Mouse (Mus musculus): ENCODE data around the gene Gpm6b. TPM values are rescaled to one million over a fixed set of nuclear protein-coding genes. Genes with fewer than 3 reads are reported as not detected.

The Gpm6b gene
- polyA plus RNA-seq, 1 experiment from 2014 or later = 24.8 TPM

DNA sequence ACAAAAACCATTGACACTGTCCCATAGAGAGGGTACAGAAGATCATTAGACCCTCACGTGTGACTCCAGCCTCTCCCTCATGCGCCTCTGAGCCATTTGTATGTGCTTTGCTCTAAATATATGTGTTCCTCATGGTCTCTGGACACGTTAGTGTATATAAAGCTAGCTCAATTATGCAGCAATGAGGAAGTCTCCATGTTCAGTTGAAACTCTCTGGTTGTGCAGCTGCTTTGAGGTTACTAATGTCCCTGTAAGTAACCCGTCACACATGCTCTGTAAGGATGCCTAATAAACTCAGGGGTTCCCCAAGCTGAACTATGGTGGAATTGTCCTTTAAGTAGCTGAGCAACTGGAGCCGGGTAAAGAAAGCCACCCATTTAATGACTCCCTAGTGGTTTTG, 88.9 kb downstream of the Gpm6b start:
- Histone ChIP-seq H3K27ac (ENCODE audit: low read length) (no peak overlapping the region), H3K4me2 (replicated peaks; ENCODE audit: low read depth, low read length) (no peak overlapping the region), H3K9ac (replicated peaks; ENCODE audit: low read length) (no peak overlapping the region), H3K4me3 (ENCODE audit: low read length) (no peak overlapping the region), H3K36me3 (ENCODE audit: insufficient read depth, low read length) (no peaks in the 10 kb centered on the region), H3K4me1 (ENCODE audit: insufficient read depth, low read length) (peaks cover 8% of the 10 kb centered on the region), H3K27me3 (ENCODE audit: insufficient read depth, low read length) (peaks cover 9% of the 10 kb centered on the region), H3K9me3 (ENCODE audit: low read length) (no peaks in the 10 kb centered on the region)
- no peak for ATAC-seq (ENCODE audit: low FRiP score, low TSS enrichment)
- WGBS = 68% methylated on average over 5 of the region's 5 CpGs

DNA sequence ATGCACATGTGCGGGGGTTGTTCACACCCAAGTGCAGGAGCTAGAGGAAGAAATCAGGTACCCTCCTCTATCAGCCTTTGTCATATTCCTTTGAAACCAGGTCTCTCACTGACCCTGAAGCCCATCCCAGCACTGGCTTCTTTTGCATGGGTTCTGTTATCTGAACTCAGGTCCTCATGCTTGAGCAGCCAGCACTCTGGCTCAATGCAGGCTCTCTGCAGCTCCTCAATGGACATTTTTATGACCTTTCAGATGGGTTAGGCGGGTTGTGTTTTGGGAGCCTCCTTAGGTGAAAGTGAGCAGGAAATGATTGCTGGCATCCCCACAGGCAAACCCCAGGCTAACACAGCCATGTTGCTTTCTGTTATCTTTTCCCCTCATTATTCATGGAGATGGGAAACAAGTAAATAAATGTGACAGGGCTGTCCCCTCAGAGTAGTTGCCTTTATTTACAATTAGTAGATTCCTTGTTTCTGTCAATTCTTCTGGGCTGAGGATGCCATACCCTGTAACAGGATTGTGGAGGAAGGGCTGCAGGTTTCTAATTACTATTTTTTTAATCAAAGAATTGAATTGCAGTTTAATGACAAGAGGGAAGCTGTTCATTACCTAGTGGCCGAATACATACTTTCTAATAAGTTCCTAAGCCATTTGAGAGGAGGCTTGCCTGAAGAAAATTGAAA, 89.6 kb downstream of the Gpm6b start:
- H3K4me1 ChIP-seq (ENCODE audit: insufficient read depth, low read length) = peaks cover 8% of the 10 kb centered on the region
- 41% methylated on average over 3 of the region's 3 CpGs for WGBS
- H3K4me3 ChIP-seq (ENCODE audit: low read length) = no peak overlapping the region
- H3K27me3 ChIP-seq (ENCODE audit: insufficient read depth, low read length) = peaks cover 10% of the 10 kb centered on the region; the same call in 1 of the 2 replicates
- H3K9me3 ChIP-seq (ENCODE audit: low read length) = no peaks in the 10 kb centered on the region
- H3K36me3 ChIP-seq (ENCODE audit: insufficient read depth, low read length) = no peaks in the 10 kb centered on the region
- no peak overlapping the region for H3K4me2 ChIP-seq (replicated peaks; ENCODE audit: low read depth, low read length)
- no peak overlapping the region for H3K9ac ChIP-seq (replicated peaks; ENCODE audit: low read length)
- ATAC-seq (ENCODE audit: low FRiP score, low TSS enrichment) = peak; percentile 82; the same call in 1 of the 2 replicates
- H3K27ac ChIP-seq (ENCODE audit: low read length) = no peak overlapping the region

DNA sequence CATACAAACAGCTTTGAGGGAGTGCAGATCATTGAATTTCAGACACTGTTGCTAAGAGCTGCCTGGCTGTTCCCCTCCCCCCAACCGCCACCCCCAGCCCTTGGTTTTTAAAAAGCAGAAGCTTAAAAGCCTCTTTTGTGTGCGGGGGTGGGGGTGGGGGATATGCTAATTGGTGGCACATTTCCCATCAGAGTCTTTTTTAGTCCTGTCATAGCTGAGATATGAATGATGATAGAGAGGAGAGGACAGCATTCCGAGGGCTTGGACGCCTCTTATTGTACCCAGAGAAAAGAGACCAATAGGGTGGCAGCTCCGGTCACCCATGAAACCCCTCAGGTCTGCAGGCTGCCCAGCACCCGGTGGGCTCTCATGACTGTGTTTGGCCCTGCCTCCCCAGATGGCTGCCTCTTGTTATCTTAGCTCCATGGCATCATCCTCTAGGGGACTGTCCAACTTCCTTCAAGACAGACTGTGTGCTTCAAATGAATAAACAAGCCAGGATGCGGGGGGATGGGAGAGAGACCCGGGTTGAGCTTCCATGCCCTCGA, 90.3 kb downstream of the Gpm6b start:
- Histone ChIP-seq H3K9ac (replicated peaks; ENCODE audit: low read length) (no peak overlapping the region), H3K27me3 (ENCODE audit: insufficient read depth, low read length) (peaks cover 10% of the 10 kb centered on the region; the same call in 1 of the 2 replicates), H3K27ac (ENCODE audit: low read length) (no peak overlapping the region), H3K9me3 (ENCODE audit: low read length) (no peaks in the 10 kb centered on the region), H3K36me3 (ENCODE audit: insufficient read depth, low read length) (no peaks in the 10 kb centered on the region), H3K4me2 (replicated peaks; ENCODE audit: low read depth, low read length) (no peak overlapping the region), H3K4me3 (ENCODE audit: low read length) (no peak overlapping the region), H3K4me1 (ENCODE audit: insufficient read depth, low read length) (peaks cover 8% of the 10 kb centered on the region)
- ATAC-seq (ENCODE audit: low FRiP score, low TSS enrichment) = peak; percentile 69; the same call in 1 of the 2 replicates
- 27% methylated on average over 9 of the region's 9 CpGs for WGBS

DNA sequence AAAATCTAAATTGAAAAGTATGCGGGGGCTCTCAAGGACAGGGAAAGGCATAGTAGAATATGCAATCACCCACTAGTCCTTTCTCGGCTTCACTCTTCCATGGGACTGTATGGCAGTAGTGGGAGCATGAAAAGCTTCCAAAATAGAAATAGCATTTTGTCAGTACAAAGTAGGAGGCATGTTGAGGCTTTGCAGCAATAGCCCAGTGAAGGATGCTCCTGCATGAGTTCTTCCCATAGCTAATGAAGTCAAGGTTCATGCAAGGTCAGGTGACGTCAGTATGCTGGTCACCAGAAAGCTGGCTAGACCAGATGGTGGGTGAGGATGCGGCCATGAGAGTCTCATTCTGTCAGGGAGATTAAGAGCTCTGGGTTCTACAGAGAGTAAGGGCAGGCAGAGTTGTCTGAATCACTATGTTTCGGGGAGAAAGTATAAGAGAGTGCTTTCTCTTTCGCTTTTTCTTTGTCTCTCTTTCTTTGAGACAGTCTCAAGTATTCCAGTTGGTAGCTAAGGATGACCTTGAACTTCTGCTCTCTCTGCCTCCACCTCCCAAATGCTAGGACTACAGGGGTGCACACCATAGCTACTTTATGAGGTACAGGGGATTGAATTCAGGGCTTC, 95.9 kb downstream of the Gpm6b start:
- ATAC-seq (ENCODE audit: low FRiP score, low TSS enrichment) = no peak
- Histone ChIP-seq H3K4me3 (ENCODE audit: low read length) (no peak overlapping the region), H3K4me2 (replicated peaks; ENCODE audit: low read depth, low read length) (no peak overlapping the region), H3K9ac (replicated peaks; ENCODE audit: low read length) (no peak overlapping the region), H3K36me3 (ENCODE audit: insufficient read depth, low read length) (no peaks in the 10 kb centered on the region), H3K4me1 (ENCODE audit: insufficient read depth, low read length) (no peaks in the 10 kb centered on the region), H3K27ac (ENCODE audit: low read length) (no peak overlapping the region), H3K9me3 (ENCODE audit: low read length) (no peaks in the 10 kb centered on the region), H3K27me3 (ENCODE audit: insufficient read depth, low read length) (peaks cover 18% of the 10 kb centered on the region; the same call in 1 of the 2 replicates)
- 90% methylated on average over 6 of the region's 6 CpGs for WGBS

DNA sequence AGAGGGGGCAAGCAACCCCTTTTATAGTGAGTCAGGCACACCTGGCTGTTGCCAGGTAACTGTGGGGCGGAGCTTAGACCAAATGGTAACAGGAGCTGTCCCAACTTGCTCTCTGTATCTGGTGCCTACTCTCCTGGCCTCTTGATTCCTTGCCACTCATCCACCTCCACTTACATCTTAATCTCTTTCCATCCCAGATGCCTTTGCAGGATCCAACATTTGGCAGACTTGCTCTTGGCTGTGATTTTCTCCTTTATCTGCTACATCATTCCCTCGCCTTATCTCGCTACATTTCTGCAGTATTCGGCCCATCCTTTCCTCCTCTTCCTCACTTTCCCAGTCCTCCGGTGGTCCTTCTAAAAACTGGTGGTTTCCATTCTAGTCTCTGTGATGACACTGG, 99.6 kb downstream of the Gpm6b start:
- no peak overlapping the region for H3K4me3 ChIP-seq (ENCODE audit: low read length)
- no peak overlapping the region for H3K4me2 ChIP-seq (replicated peaks; ENCODE audit: low read depth, low read length)
- no peak overlapping the region for H3K27ac ChIP-seq (ENCODE audit: low read length)
- H3K27me3 ChIP-seq (ENCODE audit: insufficient read depth, low read length) = peaks cover 20% of the 10 kb centered on the region; the same call in 1 of the 2 replicates
- no peak overlapping the region for H3K9ac ChIP-seq (replicated peaks; ENCODE audit: low read length)
- H3K4me1 ChIP-seq (ENCODE audit: insufficient read depth, low read length) = no peaks in the 10 kb centered on the region
- no peak for ATAC-seq (ENCODE audit: low FRiP score, low TSS enrichment)
- H3K9me3 ChIP-seq (ENCODE audit: low read length) = no peaks in the 10 kb centered on the region
- WGBS = 94% methylated on average over 5 of the region's 5 CpGs
- no peaks in the 10 kb centered on the region for H3K36me3 ChIP-seq (ENCODE audit: insufficient read depth, low read length)

DNA sequence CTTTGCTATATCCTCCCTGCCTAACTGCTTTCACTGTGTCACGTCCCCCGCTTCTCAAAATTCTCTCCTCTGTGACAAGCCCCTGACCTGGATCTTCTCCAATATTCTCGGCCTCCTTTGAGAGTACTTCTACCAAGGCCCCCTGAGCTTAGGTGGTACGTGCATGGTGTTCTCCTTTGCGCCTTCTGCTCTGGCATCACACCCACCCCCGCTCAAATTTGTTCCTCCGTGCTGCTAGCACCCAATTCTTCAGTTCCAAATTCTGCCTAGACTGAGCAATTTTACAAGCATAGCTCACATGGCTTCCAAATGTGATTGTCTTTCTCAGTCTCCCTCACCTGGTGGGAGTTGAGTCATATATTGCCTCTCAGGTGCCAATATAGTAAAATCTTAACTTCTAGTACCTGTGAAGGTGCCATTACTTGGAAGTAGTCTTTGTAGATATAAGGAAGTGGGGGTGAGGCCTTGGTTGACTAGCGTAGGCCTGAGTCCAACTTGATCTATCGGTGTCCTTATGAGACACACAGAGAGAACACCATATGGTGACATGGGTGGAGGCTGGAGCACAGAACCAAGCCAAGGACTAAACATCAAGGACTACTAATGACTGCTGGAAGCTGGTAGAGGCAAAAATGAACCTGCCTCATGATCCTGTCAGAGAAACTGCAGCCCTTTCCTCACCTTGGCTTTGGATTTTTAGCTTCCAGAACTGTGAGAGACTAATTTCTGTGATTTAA, 100.2 kb downstream of the Gpm6b start:
- no peak for ATAC-seq (ENCODE audit: low FRiP score, low TSS enrichment)
- Histone ChIP-seq H3K36me3 (ENCODE audit: insufficient read depth, low read length) (no peaks in the 10 kb centered on the region), H3K9ac (replicated peaks; ENCODE audit: low read length) (no peak overlapping the region), H3K4me1 (ENCODE audit: insufficient read depth, low read length) (no peaks in the 10 kb centered on the region), H3K9me3 (ENCODE audit: low read length) (no peaks in the 10 kb centered on the region), H3K4me2 (replicated peaks; ENCODE audit: low read depth, low read length) (no peak overlapping the region), H3K4me3 (ENCODE audit: low read length) (no peak overlapping the region), H3K27ac (ENCODE audit: low read length) (no peak overlapping the region), H3K27me3 (ENCODE audit: insufficient read depth, low read length) (peaks cover 20% of the 10 kb centered on the region; the same call in 1 of the 2 replicates)
- WGBS = 89% methylated on average over 9 of the region's 9 CpGs

DNA sequence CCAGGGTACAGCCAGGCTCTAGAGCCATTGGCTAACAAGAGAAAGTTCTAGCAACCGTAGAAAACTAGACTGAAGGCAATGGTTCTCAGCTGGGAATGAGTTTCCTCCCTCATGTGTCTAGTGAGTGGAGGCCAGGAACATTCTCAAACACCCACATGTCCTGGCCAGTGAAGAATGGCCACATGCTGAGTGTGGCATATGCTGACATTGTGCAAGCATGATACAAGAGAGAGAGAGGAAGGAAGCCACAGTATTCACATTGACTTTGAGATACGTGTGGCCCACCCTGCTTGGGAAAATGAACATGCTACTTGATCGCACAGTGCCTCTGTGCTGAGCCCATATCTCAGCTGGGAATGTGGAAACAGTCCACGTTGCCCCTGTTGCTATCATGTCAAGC, 101.2 kb downstream of the Gpm6b start:
- Histone ChIP-seq H3K4me1 (ENCODE audit: insufficient read depth, low read length) (no peaks in the 10 kb centered on the region), H3K4me2 (replicated peaks; ENCODE audit: low read depth, low read length) (no peak overlapping the region), H3K36me3 (ENCODE audit: insufficient read depth, low read length) (no peaks in the 10 kb centered on the region), H3K27ac (ENCODE audit: low read length) (no peak overlapping the region), H3K9ac (replicated peaks; ENCODE audit: low read length) (no peak overlapping the region), H3K27me3 (ENCODE audit: insufficient read depth, low read length) (peaks cover 23% of the 10 kb centered on the region; the same call in 1 of the 2 replicates), H3K4me3 (ENCODE audit: low read length) (no peak overlapping the region), H3K9me3 (ENCODE audit: low read length) (no peaks in the 10 kb centered on the region)
- ATAC-seq (ENCODE audit: low FRiP score, low TSS enrichment) = no peak
- WGBS = 90% methylated on average over 4 of the region's 4 CpGs

DNA sequence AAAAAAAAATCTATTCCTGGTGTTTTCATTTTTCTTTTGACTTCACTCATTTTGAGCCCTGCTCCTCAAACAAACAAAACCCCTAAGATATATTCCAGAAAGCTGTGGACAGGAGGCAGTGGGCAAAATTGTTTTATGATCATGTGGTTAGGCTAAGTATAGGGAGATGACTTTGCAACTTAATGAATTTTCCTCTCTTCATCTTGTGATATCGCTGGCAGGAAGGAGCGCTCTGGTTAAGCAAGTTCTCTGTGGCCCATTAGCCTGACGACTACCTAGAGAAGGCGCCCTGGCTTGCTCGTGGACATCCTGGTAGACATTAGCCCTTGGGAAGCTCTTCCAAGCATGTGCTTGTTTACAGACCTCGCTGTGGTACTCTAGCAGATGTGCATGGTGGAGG, 103.1 kb downstream of the Gpm6b start:
- no peak overlapping the region for H3K4me2 ChIP-seq (replicated peaks; ENCODE audit: low read depth, low read length)
- no peak for ATAC-seq (ENCODE audit: low FRiP score, low TSS enrichment)
- 79% methylated on average over 6 of the region's 6 CpGs for WGBS
- H3K27me3 ChIP-seq (ENCODE audit: insufficient read depth, low read length) = peaks cover 21% of the 10 kb centered on the region; the same call in 1 of the 2 replicates
- no peaks in the 10 kb centered on the region for H3K36me3 ChIP-seq (ENCODE audit: insufficient read depth, low read length)
- no peaks in the 10 kb centered on the region for H3K4me1 ChIP-seq (ENCODE audit: insufficient read depth, low read length)
- no peaks in the 10 kb centered on the region for H3K9me3 ChIP-seq (ENCODE audit: low read length)
- no peak overlapping the region for H3K9ac ChIP-seq (replicated peaks; ENCODE audit: low read length)
- H3K27ac ChIP-seq (ENCODE audit: low read length) = no peak overlapping the region
- H3K4me3 ChIP-seq (ENCODE audit: low read length) = no peak overlapping the region

DNA sequence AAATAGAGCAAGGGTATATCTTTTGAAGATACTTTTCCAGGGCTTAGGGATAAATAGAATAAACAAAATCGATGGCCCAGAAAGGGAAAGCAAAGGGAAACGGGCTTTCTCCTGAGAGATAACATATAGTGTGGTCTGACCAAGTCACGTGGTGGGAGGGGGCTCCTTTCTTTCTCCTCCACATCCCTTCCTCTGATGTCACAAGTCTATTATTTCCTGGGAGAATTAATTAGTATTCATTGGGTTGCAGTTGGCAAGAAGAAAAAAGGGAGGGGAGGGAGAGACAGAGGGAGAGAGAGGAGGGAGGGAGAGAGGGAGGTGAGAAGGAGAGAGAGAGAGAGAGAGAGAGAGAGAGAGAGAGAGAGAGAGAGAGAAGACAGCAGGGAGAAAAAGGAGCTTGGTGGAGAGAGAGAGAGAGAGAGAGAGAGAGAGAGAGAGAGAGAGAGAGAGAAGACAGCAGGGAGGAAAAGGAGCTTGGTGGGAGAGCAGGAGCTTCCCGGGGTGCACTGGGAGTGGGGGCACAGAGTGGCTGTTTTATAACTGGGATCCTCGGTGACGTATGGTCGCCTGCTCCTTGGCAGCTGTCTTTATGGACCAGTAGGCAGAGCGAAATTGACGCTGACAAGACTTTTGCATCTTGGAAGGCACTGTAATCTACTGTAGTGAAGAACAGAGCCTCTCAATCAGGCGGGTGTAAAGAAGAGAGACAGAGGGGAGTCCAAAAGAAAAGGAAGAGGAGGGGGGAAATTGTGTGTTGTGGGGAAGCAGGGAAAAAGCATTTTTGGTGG, 105.7 kb downstream of the Gpm6b start:
- WGBS = 35% methylated on average over 10 of the region's 10 CpGs
- peaks cover 15% of the 10 kb centered on the region; the same call in 1 of the 2 replicates for H3K27me3 ChIP-seq (ENCODE audit: insufficient read depth, low read length)
- H3K4me2 ChIP-seq (replicated peaks; ENCODE audit: low read depth, low read length) = peak overlapping the region; percentile 46
- H3K27ac ChIP-seq (ENCODE audit: low read length) = no peak overlapping the region
- no peak overlapping the region for H3K9ac ChIP-seq (replicated peaks; ENCODE audit: low read length)
- peak; percentile 69; the same call in 1 of the 2 replicates for ATAC-seq (ENCODE audit: low FRiP score, low TSS enrichment)
- peak overlapping the region; percentile 29 for H3K4me3 ChIP-seq (ENCODE audit: low read length)
- H3K4me1 ChIP-seq (ENCODE audit: insufficient read depth, low read length) = no peaks in the 10 kb centered on the region
- no peaks in the 10 kb centered on the region for H3K36me3 ChIP-seq (ENCODE audit: insufficient read depth, low read length)
- no peaks in the 10 kb centered on the region for H3K9me3 ChIP-seq (ENCODE audit: low read length)
